Mouse (Mus musculus) erythroblast, embryonic 14.5 days (primary cell): ENCODE measurements around the gene Cnnm1. TPM values are rescaled to one million over a fixed set of nuclear protein-coding genes. Genes with fewer than 3 reads are reported as not detected.

Experiments used
- H3K27me3 ChIP-seq: 2 replicates; pipeline ENCODE4 v1.6.1; 2012; ENCODE audit warnings: inconsistent platforms; ENCODE audit not compliant: control insufficient read depth
- H3K36me3 ChIP-seq: 2 replicates; pipeline ENCODE4 v1.6.1; 2012; ENCODE audit warnings: mild to moderate bottlenecking, inconsistent platforms; ENCODE audit not compliant: control insufficient read depth
- H3K4me1 ChIP-seq: 2 replicates; pipeline ENCODE4 v1.6.1; 2012; ENCODE audit warnings: inconsistent platforms; ENCODE audit not compliant: control insufficient read depth
- H3K4me3 ChIP-seq: replicated peaks from 2 replicates; pipeline ENCODE3; 2012; ENCODE audit warnings: moderate library complexity, mild to moderate bottlenecking, inconsistent platforms
- H3K9me3 ChIP-seq: 2 replicates; pipeline ENCODE4 v1.6.1; 2012; ENCODE audit warnings: low read length, inconsistent platforms, mixed read lengths; ENCODE audit not compliant: control insufficient read depth
- GATA1 ChIP-seq: IDR thresholded peaks from 2 replicates; pipeline ENCODE4 v1.6.1; 2012; ENCODE audit warnings: low read length, inconsistent platforms, mixed read lengths
- TAL1 ChIP-seq: IDR thresholded peaks from 3 replicates; pipeline ENCODE4 v1.6.1; 2012; ENCODE audit warnings: low read length, inconsistent platforms, mixed read lengths
- polyA plus RNA-seq: library from polyadenylated mRNA; stranded (reverse); fragments of >175 nt; gene quantifications from 2 replicates; pipeline ENCODE4 v1.2.3, GENCODE M21; 2012

The Cnnm1 gene
- polyA plus RNA-seq, 1 experiment, result not detected

DNA sequence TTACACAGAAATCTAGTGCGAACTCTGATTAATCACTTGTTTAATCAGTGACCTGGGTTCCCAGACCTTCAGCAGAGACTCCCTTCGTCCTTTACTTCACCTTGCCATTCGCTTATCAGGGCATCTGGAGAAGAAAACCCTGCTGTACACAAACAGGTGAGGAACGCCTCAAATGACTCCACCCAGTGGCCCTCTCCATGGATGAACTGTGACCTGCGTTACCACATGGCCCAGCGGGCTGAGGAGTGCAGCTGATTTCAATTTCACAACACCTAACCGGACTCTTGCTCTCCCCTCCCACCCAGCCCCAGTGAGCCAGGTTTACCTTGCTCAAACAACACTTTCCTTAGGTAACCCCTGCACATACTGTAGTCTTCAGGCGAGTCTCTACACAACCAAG is 73.6 kb downstream of the Cnnm1 start:
- H3K4me1 ChIP-seq, result peaks cover 3% of the 10 kb centered on the region; the same call in 1 of the 2 replicates
- no peak for TF ChIP-seq TAL1
- TF ChIP-seq GATA1, result no peak
- no peaks in the 10 kb centered on the region for H3K9me3 ChIP-seq
- H3K36me3 ChIP-seq, result peaks cover 47% of the 10 kb centered on the region
- H3K4me3 ChIP-seq, result no peak overlapping the region
- H3K27me3 ChIP-seq, result no peaks in the 10 kb centered on the region

DNA sequence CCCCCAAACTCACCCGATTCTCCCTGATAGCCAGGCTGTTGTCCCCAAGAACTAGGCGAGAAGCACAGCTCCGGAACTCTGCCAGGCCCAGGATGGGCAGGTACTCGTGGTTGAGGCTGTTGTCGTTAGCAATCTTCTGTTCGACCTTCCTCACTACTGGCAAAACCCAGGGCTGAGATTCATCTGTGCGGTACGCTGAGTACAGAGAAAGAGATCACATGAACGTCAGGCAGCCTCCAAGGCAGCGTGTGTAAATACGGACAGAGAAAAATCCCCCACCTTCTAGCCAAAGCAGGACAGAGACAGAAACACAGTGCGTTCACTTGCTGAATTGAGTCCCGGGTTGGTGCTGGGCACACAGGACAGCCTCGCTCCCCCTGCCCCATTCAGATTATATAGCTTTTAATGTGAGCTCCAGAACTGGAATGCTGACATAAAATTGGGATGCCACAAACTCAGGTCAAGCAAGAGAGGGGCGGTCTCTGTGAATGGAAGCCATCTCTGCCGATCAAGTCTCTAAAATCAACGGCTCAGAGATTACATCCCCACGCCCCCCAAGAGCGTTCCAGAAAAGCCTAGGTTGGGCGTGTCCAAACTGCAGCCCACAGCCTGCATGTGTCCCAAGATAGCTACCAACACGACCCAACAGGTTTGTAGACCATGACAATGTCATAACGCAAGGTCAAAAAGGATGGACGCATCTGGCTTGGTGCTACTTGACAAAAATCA is 75.6 kb downstream of the Cnnm1 start:
- H3K4me1 ChIP-seq, result peaks cover 16% of the 10 kb centered on the region
- no peak overlapping the region for H3K4me3 ChIP-seq
- TF ChIP-seq GATA1 (no peak), TAL1 (no peak)
- H3K9me3 ChIP-seq, result no peaks in the 10 kb centered on the region
- peaks cover 41% of the 10 kb centered on the region for H3K36me3 ChIP-seq
- no peaks in the 10 kb centered on the region for H3K27me3 ChIP-seq

DNA sequence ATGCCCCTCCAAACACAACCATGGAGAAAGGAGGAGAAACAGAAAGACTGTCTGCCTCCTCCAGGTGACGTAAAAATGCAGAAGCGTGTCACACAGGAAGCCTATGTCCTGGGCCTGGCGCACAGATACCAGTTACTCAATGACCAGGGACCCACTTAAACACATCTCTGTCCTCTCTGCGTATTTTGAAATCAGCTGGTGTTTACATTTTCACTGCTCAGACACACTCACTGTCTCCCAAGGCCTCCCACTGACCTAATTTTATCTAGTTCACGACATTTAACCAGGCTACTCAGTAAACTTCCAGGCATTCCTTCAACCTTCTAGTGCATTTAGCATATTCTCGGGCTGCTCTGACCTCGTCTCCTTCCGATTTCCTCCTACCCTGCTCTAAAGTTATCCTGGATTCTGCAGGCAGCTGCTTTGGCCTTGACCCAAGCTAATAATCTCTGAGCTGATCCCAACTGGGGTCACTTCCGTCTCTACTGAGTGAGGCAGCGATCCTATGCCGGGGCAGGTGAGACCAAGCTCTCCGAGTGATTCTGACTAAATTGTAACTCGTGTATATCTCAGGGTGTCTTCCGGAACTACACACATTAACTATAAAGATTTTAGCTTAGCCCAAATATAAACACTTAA is 76.3 kb downstream of the Cnnm1 start:
- Histone ChIP-seq H3K4me3 (no peak overlapping the region), H3K9me3 (no peaks in the 10 kb centered on the region), H3K27me3 (no peaks in the 10 kb centered on the region), H3K36me3 (peaks cover 35% of the 10 kb centered on the region), H3K4me1 (peaks cover 21% of the 10 kb centered on the region)
- no peak for TF ChIP-seq GATA1
- no peak for TF ChIP-seq TAL1

DNA sequence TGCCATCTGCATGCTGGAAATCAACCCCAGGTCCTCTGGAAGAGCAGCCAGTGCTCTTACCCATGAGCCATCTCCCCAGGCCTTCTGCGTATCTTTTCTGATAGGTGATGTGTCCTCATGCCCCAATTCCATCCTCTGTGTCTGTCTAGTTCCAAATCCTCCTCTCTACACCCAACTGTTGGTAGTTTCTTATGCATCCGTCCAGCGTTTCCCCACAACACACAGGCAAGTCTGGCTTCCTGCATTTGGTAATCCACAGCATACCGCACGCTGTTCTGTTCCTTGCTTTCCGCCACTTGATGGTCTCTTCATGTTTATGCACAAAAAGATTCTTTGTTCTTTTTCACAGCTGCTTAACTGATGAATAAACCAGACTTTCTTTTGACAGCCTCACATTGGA is 77.1 kb downstream of the Cnnm1 start:
- TF ChIP-seq GATA1 (no peak), TAL1 (no peak)

DNA sequence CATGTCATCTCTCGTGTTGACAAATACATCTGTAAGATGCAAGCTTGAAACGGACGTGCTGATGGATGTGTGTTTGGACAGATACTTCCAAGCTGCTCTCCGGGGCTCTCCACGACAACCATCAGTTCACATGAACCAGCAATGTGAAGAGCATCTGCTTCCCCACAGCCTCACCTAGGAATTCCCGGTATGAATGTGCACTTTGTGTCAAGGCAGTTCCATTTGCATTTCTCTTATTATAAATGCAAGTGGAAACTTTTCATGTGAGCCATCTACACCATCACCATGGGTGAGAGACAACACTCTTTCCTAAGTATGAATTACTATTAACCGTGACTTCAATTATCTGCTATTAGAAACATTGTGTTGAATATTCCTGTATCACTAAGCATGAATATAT is 77.6 kb downstream of the Cnnm1 start:
- Histone ChIP-seq H3K27me3 (no peaks in the 10 kb centered on the region), H3K36me3 (peaks cover 33% of the 10 kb centered on the region), H3K4me1 (peaks cover 31% of the 10 kb centered on the region), H3K9me3 (no peaks in the 10 kb centered on the region), H3K4me3 (no peak overlapping the region)
- TF ChIP-seq TAL1 (no peak), GATA1 (no peak)

More for the DNA sequence above, 77.1 kb downstream of the Cnnm1 start:
- H3K9me3 ChIP-seq, result no peaks in the 10 kb centered on the region
- peaks cover 27% of the 10 kb centered on the region for H3K4me1 ChIP-seq
- H3K4me3 ChIP-seq, result no peak overlapping the region
- peaks cover 36% of the 10 kb centered on the region for H3K36me3 ChIP-seq
- H3K27me3 ChIP-seq, result no peaks in the 10 kb centered on the region

DNA sequence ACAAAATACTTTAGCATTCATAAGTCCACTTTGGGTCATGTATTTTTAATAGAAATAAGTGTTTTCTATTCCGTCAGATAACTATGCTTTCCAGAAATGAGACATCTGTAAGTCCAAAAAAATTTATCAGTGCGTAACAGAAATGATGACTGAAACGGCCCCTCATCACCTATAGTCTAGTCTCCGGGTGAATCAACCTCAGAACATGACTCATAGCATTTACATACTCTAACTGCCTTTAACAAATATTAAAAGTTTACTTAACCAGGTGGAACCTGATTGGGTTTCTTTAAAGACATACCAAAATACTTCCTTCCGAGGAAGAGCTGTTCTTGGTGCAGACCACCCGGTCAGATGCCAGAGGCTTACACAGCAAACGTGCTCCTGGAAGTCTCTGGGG is 78.0 kb downstream of the Cnnm1 start:
- Histone ChIP-seq H3K36me3 (peaks cover 33% of the 10 kb centered on the region), H3K4me3 (no peak overlapping the region), H3K9me3 (no peaks in the 10 kb centered on the region), H3K4me1 (peaks cover 31% of the 10 kb centered on the region), H3K27me3 (no peaks in the 10 kb centered on the region)
- no peak for TF ChIP-seq GATA1
- TF ChIP-seq TAL1, result no peak

DNA sequence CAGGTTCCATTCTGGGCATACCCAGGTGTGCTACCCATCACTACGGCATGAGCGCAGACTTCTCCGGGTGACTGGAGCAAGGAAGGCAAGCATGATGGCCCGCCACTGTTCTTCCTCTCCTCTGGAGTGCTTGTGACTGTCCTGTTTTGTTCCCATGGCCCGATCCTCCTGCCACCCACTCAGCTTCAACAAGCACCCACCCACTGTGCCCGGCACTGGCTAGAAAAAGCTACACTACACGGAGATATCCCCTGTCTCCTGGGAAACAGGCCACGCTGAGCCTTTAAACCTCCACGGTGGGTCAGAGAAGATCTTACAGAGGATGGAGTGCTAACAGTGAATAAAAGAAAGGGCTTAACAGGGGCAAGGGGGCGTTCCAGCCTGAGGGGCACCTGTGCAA is 79.0 kb downstream of the Cnnm1 start:
- Histone ChIP-seq H3K36me3 (peaks cover 31% of the 10 kb centered on the region), H3K9me3 (no peaks in the 10 kb centered on the region)
- TF ChIP-seq TAL1 (no peak), GATA1 (no peak)

DNA sequence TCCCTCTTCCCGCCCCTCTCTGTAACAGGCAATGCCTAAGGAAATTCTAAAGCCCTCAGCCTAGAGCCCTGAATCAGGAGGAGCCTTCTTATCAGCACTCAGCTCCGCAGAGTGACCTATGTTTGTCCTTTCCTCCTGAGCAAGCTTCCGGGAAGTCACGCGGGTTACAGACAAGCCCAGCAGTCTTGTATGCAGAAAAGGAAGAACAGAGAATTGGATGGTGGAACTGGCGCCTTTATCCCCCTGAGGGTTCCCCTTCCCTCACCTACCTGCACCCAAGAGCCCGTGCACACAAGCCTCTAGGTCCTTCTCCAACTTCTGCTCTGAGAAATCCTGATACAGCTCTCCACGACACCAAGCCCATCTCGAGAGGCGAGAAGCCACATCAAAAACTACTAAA is 80.2 kb downstream of the Cnnm1 start:
- TF ChIP-seq TAL1, result no peak
- no peak for TF ChIP-seq GATA1
- peaks cover 49% of the 10 kb centered on the region for H3K4me1 ChIP-seq
- no peaks in the 10 kb centered on the region for H3K27me3 ChIP-seq
- H3K9me3 ChIP-seq, result no peaks in the 10 kb centered on the region
- H3K4me3 ChIP-seq, result no peak overlapping the region
- peaks cover 24% of the 10 kb centered on the region for H3K36me3 ChIP-seq

More for the DNA sequence above, 79.0 kb downstream of the Cnnm1 start:
- no peaks in the 10 kb centered on the region for H3K27me3 ChIP-seq
- peaks cover 40% of the 10 kb centered on the region for H3K4me1 ChIP-seq
- H3K4me3 ChIP-seq, result no peak overlapping the region

DNA sequence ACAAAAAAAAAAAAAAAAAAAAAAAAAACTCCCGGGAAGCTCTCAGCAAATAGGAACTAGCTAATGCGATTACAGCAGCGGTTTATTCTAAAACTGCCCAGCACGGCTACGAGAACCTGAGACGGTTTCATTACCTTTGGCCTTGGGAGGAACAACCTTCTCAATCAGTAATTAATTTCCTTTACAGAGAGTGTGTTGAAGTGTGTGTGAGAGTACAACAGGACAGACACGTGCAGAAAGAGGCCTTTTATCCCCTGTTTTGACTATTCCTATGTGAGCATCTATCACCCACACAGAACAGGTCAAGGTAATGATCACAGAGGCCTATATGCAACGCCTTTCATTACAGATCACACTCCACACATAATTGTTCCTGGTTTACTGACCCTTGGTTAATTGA is 81.1 kb downstream of the Cnnm1 start:
- Histone ChIP-seq H3K27me3 (no peaks in the 10 kb centered on the region), H3K9me3 (no peaks in the 10 kb centered on the region), H3K4me1 (peaks cover 48% of the 10 kb centered on the region), H3K4me3 (no peak overlapping the region), H3K36me3 (peaks cover 17% of the 10 kb centered on the region)
- no peak for TF ChIP-seq GATA1
- no peak for TF ChIP-seq TAL1
